Mouse (Mus musculus): ENCODE measurements around the gene Foxp2.

The Foxp2 gene

GRCm38 (mm10) chr6:15063246-15063645, 162.1 kb downstream of the Foxp2 start:
- in situ Hi-C loops (cut with MboI; ENCODE audit: unreplicated experiment in 2 of 2), result no loop called here

DNA sequence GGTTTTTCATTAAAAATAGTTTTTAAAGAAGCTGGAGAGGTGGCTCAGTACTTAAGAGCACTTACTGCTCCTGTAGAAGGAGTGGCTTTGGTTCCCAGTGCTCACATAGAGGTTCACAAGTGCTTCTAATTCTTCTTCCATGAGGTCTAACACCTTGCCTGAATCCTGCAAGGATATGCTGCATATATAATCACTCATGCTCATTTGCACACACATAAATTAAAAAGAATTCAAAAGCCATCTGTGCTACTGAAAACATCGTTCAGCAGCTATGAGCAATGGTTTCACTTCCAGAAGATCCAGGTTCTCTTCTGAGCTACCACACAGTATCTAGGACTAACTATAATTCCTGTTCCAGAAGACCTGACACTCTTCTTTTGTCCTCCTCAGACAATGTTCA, 200.4 kb downstream of the Foxp2 start:
- in situ Hi-C loops (cut with MboI; ENCODE audit: unreplicated experiment in 2 of 2), result no loop called here

GRCm38 (mm10) chr6:15120916-15121315, 219.8 kb downstream of the Foxp2 start:
- in situ Hi-C loops (cut with MboI; ENCODE audit: unreplicated experiment in 2 of 2), result no loop called here

GRCm38 (mm10) chr6:15121339-15121738, 220.2 kb downstream of the Foxp2 start:
- in situ Hi-C loops (cut with MboI; ENCODE audit: unreplicated experiment in 2 of 2), result no loop called here

GRCm38 (mm10) chr6:15130142-15130541, 229.0 kb downstream of the Foxp2 start:
- in situ Hi-C loops (cut with MboI; ENCODE audit: unreplicated experiment in 2 of 2), result no loop called here

DNA sequence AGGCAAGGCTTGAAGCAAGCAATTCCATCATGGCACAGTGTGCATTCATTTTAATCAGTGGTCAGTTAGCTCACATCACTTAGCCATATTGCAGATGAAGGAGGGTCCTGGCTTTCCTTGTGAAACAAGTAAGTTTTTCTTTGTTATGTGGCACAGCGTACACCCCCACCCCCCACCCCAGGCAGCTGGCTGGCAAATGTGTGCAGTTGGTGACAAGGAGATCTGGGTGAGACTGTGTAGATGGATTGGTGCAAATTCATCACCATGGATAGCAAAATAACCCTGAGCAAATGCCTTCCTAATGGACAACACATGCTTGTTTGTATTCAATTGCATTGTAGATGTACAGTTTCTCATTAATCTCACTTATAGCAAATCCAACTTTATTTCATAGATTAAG, 240.9 kb downstream of the Foxp2 start:
- in situ Hi-C loops (cut with MboI; ENCODE audit: unreplicated experiment in 2 of 2), result no loop called here

- in situ Hi-C loops (cut with MboI; ENCODE audit: unreplicated experiment in 2 of 2), result no loop called here
Measured at GRCm38 (mm10) chr6:15151619-15152018, 250.5 kb downstream of the Foxp2 start.

DNA sequence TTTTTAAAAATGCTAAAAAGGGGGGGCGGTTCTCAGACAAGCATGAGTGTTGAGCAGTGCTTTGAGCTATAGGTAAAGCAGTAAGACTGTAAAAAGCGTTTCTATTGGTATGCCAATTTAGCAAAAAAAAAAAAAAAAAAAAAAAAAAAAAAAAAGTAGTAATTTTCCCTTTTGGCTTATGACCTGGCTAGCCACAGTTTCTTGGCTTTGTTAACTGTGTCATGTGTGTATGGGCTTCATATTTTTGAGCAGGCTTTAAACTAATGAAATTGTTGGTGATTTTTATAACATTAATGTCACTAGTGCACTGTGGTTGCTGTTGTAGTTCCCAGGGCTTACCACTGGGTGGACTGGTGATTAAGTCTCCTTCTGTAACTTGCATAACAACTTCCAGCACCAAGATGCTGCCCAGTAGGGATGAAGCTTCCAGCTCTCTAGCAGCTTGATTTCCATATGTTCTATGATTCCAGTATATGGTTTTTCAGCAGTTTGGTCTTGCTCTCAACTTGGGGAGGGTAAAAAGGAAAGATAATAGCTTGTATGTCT, 262.4 kb downstream of the Foxp2 start:
- in situ Hi-C loops (cut with MboI; ENCODE audit: unreplicated experiment in 2 of 2), result no loop called here

DNA sequence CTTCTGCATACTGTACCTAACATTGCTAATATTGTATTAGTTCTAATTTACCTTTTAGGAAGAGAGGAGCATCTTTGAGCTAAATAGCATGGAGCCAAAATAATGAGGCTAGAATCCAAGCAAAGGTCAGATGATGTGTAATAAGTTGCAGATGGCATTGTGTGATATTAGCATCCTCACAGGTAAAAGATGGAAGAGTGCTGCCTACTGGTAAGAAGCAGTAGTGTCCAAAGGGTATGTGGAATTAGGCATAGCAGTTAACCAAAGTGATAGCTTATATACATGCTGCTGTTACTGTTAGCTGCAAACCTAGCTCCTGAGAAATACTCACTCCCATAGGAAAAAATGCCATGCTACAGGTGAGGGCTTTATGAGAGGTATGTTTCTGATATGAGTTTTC, 275.6 kb downstream of the Foxp2 start:
- in situ Hi-C loops (cut with MboI; ENCODE audit: unreplicated experiment in 2 of 2), result no loop called here

GRCm38 (mm10) chr6:15192877-15193276, 291.7 kb downstream of the Foxp2 start:
- in situ Hi-C loops (cut with MboI; ENCODE audit: unreplicated experiment in 2 of 2), result no loop called here

DNA sequence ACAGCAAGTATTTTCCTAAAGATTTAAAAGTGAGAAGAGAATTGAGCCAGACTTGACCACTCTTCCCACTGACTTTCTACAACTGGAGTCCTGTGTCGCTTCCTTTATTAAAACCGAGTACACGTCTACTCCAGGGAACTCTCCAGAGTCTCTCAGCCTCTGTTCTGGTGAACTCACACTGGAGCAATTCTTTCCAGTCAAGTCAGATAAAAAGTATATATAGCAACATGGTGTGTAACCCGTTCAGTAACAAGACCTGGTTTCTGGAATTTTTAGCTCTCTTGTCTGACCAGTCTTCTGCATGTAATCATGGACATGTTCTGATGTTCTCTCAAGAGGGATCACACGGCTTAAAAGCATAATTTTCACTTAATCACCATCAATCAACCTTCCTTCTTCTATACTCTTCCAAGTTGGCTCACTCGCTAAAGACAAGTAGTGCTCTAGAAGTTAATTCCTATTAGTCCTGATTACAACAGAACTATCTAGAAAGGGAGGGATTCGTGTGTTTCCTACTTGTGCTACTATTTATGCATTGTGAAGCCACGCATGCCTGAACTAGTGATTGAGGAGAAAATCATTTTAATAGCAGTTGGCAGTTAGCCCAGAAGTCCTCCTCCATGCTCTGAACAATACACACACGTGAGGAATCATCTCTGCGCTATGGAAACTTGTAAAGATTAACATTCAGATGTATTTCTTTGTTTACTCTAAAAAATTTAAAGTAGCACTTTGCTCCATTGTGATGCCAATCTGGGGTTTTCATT, 341.2 kb downstream of the Foxp2 start:
- in situ Hi-C loops (cut with MboI; ENCODE audit: unreplicated experiment in 2 of 2), result no loop called here

DNA sequence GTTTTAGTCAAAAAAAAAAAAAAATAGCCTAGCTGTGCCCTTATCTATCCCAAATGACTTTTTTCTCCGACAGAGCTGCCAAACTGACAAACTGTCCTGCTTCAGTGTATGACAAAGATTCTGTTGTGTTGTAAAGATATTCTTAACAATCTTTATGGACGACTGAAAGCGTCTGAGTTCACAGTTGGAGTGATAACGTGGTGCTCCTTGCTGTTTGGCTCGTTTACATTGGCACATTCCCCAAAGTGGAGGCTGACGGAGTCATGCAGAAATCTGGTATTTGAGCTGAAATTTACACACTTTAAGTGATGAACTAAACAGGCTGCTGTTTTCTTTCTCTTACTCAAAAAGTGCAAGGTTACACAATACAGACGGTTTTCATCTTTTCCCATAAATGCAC, 356.2 kb downstream of the Foxp2 start:
- in situ Hi-C loops (cut with MboI; ENCODE audit: unreplicated experiment in 2 of 2), result no loop called here

DNA sequence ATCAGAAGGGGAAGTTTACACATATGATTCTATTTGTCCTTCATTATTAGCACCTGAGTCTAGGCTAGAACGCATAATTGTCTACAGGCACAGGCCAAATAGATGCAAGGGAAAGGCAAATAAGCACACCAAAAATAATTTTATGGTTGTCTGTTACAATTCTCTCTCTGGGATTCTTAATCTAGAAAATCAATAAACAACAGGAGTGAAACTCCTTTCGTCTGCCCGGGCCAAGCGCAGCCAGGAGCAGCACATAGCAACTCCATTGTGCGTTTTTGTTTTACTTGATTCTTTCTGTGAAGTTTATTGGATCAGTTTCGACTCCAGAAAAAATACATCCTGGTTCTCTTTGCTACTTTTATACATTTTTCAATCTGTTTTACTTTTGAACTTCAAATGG, 356.7 kb downstream of the Foxp2 start:
- in situ Hi-C loops (cut with MboI; ENCODE audit: unreplicated experiment in 2 of 2), result no loop called here

GRCm38 (mm10) chr6:15268136-15268535, 367.0 kb downstream of the Foxp2 start:
- in situ Hi-C loops (cut with MboI; ENCODE audit: unreplicated experiment in 2 of 2), result no loop called here

DNA sequence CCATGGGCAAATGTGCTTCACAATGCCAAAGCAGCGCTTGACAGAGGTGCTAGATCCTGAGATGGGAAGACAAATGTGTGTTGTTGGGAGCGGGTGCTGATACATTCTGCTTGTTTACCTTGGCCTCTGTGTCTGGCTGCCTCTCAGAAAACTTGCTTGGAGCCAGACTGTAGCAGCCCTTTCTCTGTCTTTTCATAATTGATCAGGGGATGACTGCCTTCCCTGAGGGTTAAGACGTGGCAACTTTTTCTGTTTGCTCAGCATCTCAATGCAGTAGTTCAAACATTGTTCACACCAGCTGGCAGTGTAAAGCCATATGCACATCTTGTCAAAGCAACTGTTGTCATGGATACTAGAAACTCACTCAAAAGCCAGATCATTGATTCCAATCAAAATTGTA, 384.1 kb downstream of the Foxp2 start:
- in situ Hi-C loops (cut with MboI; ENCODE audit: unreplicated experiment in 2 of 2), result no loop called here

- in situ Hi-C loops (cut with MboI; ENCODE audit: unreplicated experiment in 2 of 2), result no loop called here
Measured at GRCm38 (mm10) chr6:15294081-15294480, 392.9 kb downstream of the Foxp2 start.

DNA sequence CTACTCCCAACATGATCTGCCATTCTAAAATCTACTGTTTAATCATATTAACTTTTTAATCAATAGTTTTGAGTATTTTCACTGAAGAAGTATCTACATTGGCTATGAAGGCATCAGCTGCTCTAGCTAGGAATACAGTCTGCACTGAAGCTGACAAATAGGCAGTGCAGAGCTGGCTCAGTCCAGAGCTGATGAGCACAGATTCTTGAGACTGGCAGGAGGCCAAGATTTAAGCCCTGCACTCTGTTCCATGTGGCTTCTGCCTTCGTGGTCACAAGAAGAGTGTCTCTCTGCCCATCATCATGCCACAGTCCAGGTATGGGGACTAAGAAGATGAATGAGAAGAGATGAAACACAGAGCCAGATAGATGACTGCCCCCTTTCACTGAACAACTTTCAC, 398.1 kb downstream of the Foxp2 start:
- in situ Hi-C loops (cut with MboI; ENCODE audit: unreplicated experiment in 2 of 2), result no loop called here

GRCm38 (mm10) chr6:15310671-15311070, 409.5 kb downstream of the Foxp2 start:
- in situ Hi-C loops (cut with MboI; ENCODE audit: unreplicated experiment in 2 of 2), result no loop called here

DNA sequence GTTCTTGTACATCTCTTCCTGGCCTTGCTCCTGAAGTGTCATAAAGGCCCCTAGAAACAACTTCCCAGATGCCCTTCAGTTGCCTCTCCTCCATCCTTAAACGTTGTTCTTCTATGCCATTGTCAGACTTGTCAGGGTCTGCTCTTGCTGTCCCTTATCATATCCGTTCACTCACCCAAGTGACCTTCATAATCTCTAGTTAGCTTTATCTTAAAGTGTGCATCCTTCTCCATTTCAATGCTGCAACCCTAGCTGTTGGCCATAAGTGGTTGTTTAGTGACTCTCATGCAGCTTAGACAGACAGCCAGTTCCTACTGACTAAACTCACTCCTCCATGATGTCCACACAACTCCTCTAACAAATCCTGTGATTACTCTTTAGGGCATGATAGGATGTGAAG, 415.8 kb downstream of the Foxp2 start:
- in situ Hi-C loops (cut with MboI; ENCODE audit: unreplicated experiment in 2 of 2), result no loop called here

- in situ Hi-C loops (cut with MboI; ENCODE audit: unreplicated experiment in 2 of 2), result no loop called here
Measured at GRCm38 (mm10) chr6:15318343-15318742, 417.2 kb downstream of the Foxp2 start.

DNA sequence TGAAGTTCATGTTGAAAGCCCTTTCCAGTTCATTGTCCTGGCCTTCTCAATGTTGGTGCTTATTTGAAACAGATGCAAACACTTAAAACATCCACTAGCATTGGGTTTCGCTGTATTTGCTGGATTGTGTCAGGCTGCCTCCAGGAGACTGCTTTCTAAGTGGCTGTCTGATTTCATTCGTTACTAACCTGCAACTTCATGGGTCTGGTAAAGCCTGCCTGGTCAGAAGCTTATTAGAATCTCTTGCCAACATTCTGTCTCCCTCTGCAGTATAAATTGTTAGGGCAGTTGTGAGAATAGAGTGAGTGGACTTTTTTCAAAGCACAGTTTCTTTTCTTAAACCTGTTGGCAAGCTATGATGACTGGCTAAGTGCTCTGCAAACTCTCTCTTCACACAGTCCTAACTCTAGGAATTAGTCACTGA, 420.4 kb downstream of the Foxp2 start:
- in situ Hi-C loops (cut with MboI; ENCODE audit: unreplicated experiment in 2 of 2), result no loop called here

DNA sequence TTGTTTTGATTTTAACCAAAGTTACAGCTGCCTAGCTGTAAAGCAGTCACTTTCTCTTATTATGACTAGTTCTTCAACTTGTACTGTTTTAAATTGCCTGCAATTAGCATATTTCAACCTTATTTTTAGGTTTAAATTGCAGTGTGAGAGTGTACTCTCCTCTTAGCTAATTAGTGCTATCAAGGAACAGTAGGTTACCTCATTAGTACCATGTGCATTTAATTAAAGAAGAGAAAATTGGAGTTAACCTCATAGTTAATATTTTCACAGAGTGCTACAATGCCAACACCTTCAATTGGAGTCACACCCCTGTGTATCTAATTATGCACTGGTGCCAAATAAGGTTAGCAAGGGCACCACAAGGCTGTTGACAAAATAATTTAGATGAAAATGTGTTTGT, 421.9 kb downstream of the Foxp2 start:
- in situ Hi-C loops (cut with MboI; ENCODE audit: unreplicated experiment in 2 of 2), result no loop called here

DNA sequence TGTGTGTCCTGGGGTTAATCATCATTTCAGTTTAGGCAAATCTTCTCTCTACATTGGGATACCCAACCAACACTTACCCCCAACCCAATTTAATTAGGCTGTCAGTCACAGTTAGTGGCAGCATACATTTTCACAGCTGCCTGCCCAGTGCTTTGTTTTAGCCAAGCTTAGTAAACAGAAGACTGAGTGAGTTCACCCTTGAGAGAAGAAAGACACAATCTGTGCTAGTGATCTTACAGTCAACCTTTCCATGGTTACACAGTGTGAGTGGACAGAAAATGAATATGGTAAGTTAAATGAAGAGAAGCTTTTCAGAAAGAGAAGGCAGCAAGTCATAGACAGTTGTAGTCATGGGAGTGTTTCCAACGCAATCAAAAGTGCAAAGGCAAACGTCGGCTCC, 446.6 kb downstream of the Foxp2 start:
- in situ Hi-C loops (cut with MboI; ENCODE audit: unreplicated experiment in 2 of 2), result no loop called here

Data from v-Abl transformed pro-B cells (cell line).